Mouse (Mus musculus) forebrain, embryonic 10.5 days (tissue): ENCODE measurements around the gene Cobl. TPM values are rescaled to one million over a fixed set of nuclear protein-coding genes. Genes with fewer than 3 reads are reported as not detected.
A peak's percentile ranks its signal among the peaks of the same experiment; 100 is the strongest.

ENCODE experiments used
- DNase-seq: peaks from one replicate; pipeline ENCODE4 v3.0.0-alpha.2; 2017; ENCODE audit warnings: low spot score; ENCODE audit errors: extremely low spot score
- H3K27ac ChIP-seq: fragments of 300-500 bp; sonication (generic); 2 replicates; pipeline ENCODE4 v1.5.1; 2016; ENCODE audit warnings: mild to moderate bottlenecking
- H3K27me3 ChIP-seq: fragments of 300-500 bp; sonication (generic); 2 replicates; pipeline ENCODE4 v1.6.1; 2016; ENCODE audit warnings: mild to moderate bottlenecking; ENCODE audit not compliant: poor library complexity, severe bottlenecking
- H3K36me3 ChIP-seq: fragments of 300-500 bp; sonication (generic); replicated peaks from 2 replicates; pipeline ENCODE4 v1.6.1; 2016; ENCODE audit warnings: mild to moderate bottlenecking, moderate library complexity
- H3K4me1 ChIP-seq: fragments of 300-500 bp; sonication (generic); 2 replicates; pipeline ENCODE4 v1.6.1; 2016
- H3K4me3 ChIP-seq: fragments of 300-500 bp; sonication (generic); 2 replicates; pipeline ENCODE4 v1.5.1; 2016; ENCODE audit warnings: mild to moderate bottlenecking, moderate library complexity
- H3K9me3 ChIP-seq: fragments of 300-500 bp; sonication (generic); 2 replicates; pipeline ENCODE4 v1.6.1; 2016; ENCODE audit warnings: mild to moderate bottlenecking, moderate library complexity
- WGBS: fragments of 180-500 bp; shearing (Covaris S2); methylation state at CpG from one replicate; pipeline ENCODE4 v1.1.7; 2016; 5-methylcytosine and 5-hydroxymethylcytosine counted together
- polyA plus RNA-seq: library from polyadenylated mRNA; unstranded; fragments of >200 nt; fragmentation: Nextera tagmentation; extraction: Ambion mirVana; gene quantifications from 2 replicates; pipeline ENCODE4 v1.2.1, GENCODE M21; 2016

The Cobl gene
- 1.8 and 2.2 TPM in 2 replicates for polyA plus RNA-seq

DNA sequence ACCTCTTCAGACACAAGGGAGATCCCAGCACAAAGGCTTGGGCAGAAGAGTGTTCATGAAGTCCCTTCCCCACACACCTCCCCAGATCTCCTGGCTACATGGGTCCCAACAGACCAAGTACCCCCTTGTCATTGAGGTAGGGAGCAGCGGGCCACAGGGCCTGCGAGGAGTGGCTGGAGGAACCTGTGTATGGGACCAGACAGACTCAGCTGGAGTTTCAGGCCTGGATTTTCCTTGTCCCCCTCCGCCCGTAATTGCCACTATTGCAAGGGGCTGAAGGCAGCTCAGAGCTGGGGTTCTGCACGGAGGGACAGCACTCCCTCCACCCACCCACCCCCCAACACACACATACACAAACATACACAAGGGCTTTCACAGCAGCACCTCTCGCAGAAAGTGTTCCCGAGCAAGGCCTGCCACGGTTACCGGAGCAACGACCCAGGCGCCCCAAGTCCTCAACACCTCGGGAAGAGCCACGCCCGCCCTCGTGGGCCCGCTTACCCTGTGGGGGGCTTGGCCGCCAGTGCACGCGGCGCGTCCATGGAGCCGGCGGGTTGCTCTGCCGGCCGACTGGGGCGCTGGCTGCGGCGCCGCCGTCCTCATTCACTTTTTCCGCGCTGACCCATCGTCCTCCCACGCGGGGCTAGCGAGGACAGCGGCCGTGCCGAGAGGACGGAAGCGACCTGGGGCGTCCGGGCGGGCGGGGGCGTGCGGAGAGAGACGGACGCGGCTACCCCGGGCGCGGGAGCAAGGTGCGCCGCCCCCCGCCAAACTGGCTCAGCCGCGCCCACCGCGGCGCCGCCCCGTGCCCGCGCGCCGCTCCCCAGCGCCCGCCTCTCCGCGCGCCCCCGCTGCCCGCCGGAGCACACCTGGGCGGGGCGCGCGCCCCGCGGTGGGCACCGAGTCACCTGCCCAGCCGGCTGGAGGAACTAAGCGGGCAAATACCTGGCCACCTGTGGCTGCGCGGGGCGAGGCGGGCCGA lies at the start of gene Cobl:
TSS of gene Cobl (minus strand) at position 780 of the 982 bp plus-strand sequence.
- DNase-seq: peak; percentile 48
- H3K27ac ChIP-seq: peak within 1 kb of the TSS; percentile 81
- no peaks in the 10 kb centered on the region for H3K9me3 ChIP-seq
- peaks cover 15% of the 10 kb centered on the region for H3K4me1 ChIP-seq
- peaks cover 54% of the 10 kb centered on the region for H3K27me3 ChIP-seq
- under 1% methylated on average over 82 of the region's 89 CpGs for WGBS
- no peaks in the 10 kb centered on the region for H3K36me3 ChIP-seq
- peak within 1 kb of the TSS; percentile 77 for H3K4me3 ChIP-seq

DNA sequence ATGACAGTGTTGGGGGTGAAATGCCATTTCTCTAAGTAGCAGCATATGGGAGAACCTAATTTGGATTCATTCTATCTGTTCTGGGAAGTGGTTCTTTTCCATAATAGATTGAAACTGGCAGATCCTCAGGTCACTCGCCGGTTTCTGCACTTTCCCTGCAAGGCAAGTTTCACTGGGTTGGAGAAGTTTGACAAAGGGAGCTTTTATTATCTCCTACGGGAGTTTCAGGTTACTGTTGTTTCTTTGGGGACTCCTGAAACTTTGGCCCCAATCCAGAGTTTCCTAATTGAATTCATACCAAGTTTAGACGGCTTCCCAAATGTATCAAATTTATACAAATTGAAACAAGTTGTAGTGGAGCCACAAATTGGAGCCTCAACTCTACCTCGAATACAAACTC lies 49.0 kb upstream of the Cobl start:
- Histone ChIP-seq H3K27me3 (no peaks in the 10 kb centered on the region), H3K4me3 (no peak overlapping the region), H3K4me1 (no peaks in the 10 kb centered on the region), H3K9me3 (no peaks in the 10 kb centered on the region), H3K27ac (no peak overlapping the region), H3K36me3 (no peaks in the 10 kb centered on the region)
- no peak for DNase-seq
- WGBS: 48% methylated on average over 5 of the region's 5 CpGs

DNA sequence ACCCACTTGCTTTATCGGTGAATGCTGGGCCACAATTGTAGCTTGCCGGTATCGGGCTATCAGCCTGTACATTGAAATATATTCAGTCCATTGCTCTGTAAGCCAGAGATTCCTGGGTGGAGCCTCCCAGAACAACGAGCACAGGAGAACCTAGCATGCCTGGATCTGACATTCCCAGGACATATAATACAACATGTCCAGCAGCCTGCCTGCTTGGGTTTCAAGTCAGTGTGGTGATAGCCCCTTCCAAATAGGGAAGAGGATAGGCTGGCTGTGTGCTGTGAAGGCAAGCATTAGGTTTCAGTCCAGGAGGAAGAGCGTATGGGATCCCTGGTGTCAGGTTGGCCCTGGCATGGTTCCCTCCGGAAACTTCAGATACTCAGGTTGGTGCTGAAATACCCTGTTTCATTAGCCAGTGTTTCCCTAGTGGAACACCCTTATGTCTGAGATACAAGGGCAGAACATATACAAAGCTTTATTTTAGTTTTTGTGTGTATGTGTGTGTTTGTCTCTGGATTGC lies 41.7 kb upstream of the Cobl start:
- DNase-seq: no peak
- Histone ChIP-seq H3K36me3 (no peaks in the 10 kb centered on the region), H3K27me3 (no peaks in the 10 kb centered on the region), H3K4me3 (no peak overlapping the region), H3K4me1 (no peaks in the 10 kb centered on the region), H3K9me3 (no peaks in the 10 kb centered on the region), H3K27ac (no peak overlapping the region)
- 93% methylated on average over 6 of the region's 6 CpGs for WGBS

DNA sequence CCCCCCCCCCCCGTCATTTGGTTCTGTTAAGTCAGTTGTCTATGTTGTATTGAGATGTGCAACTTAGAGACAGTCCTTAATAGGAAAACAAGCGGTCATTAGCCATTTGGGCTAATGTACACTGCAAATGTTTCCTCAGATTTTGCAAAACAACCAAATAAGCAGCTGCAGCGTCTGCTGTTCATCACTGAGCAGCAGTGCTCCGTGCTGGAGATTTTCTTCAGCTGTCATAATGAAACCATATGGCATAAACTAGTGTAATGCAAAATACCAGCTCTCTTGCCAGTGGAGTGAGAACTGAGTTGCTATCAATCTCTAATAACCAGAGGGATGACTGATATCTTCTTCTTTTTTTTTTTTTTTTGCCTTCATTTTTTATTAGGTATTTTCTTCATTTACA lies 39.0 kb upstream of the Cobl start:
- Histone ChIP-seq H3K4me3 (no peak overlapping the region), H3K27me3 (no peaks in the 10 kb centered on the region), H3K4me1 (no peaks in the 10 kb centered on the region), H3K36me3 (no peaks in the 10 kb centered on the region), H3K27ac (no peak overlapping the region), H3K9me3 (no peaks in the 10 kb centered on the region)
- WGBS: 90% methylated on average over 4 of the region's 4 CpGs
- no peak for DNase-seq

DNA sequence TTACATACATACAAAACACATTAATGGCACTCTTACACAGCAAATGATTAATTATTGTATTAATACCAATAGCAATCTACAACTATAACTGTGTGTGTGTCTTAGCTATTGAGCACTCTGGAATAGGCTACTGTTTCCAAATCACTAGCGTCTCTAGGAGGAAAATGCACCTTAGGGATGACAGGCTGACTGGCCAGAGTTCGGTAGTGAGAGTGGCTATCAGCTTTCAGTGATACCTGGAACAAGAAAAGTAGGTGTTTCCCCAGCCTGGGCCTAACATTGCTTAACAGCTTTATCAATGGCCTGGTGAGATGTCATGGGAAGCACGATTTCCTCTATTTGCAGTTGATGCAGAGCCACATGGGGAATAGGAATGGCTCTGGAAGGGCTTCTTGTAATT lies 37.0 kb upstream of the Cobl start:
- no peaks in the 10 kb centered on the region for H3K36me3 ChIP-seq
- no peaks in the 10 kb centered on the region for H3K27me3 ChIP-seq
- H3K27ac ChIP-seq: no peak overlapping the region
- 88% methylated on average over 3 of the region's 3 CpGs for WGBS
- H3K4me3 ChIP-seq: no peak overlapping the region
- H3K9me3 ChIP-seq: no peaks in the 10 kb centered on the region
- no peaks in the 10 kb centered on the region for H3K4me1 ChIP-seq
- no peak for DNase-seq

DNA sequence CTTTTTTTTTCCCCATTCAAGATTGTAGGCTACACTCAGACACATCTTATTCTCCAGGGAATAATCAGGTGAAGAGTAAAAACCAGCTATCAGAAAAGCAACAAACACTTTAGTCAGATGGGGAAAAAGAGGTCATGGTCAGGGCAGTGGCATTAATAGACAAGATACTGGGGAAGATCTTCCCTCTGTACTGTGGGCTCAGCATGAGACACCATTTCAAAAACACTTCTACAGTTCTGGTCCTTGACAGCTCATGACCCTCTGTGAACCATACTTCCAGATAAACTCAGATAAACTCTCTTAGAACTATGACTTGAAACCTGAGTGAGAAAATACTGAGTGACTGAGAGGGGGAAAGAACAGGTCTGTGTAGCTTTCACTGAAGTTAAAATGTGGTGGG lies 29.0 kb upstream of the Cobl start:
- Histone ChIP-seq H3K27ac (no peak overlapping the region), H3K9me3 (no peaks in the 10 kb centered on the region), H3K4me3 (no peak overlapping the region), H3K27me3 (no peaks in the 10 kb centered on the region), H3K4me1 (no peaks in the 10 kb centered on the region), H3K36me3 (no peaks in the 10 kb centered on the region)
- no peak for DNase-seq

DNA sequence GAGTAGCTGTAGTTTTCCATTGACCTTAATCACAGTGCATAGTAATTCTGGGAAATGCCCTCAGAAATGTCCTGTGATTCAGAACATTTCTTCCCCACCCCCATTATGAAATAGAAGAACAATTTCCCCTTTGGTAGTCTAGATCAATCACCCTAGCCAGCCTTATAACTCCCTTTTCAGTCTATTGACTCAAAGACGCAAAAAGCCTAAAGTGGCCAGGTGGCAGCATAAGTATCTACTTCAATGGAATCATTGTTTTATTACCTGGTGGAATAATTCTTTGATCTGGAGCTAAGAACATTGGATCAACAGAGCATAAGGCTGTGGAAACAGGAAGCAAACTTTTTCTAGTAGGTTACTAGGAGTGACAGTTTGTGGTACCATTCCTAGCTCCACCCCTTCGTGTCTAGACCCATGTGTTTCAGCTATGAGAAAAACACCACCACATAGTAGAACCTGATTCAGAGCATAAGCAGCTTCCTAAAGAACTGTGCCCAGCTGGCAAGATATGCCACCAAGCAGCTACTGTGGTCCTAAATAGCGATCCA lies 15.2 kb upstream of the Cobl start:
- WGBS: 90% methylated on average over 3 of the region's 3 CpGs
- Histone ChIP-seq H3K27ac (no peak overlapping the region), H3K36me3 (no peaks in the 10 kb centered on the region), H3K4me1 (no peaks in the 10 kb centered on the region), H3K4me3 (no peak overlapping the region), H3K27me3 (no peaks in the 10 kb centered on the region), H3K9me3 (no peaks in the 10 kb centered on the region)
- DNase-seq: no peak

DNA sequence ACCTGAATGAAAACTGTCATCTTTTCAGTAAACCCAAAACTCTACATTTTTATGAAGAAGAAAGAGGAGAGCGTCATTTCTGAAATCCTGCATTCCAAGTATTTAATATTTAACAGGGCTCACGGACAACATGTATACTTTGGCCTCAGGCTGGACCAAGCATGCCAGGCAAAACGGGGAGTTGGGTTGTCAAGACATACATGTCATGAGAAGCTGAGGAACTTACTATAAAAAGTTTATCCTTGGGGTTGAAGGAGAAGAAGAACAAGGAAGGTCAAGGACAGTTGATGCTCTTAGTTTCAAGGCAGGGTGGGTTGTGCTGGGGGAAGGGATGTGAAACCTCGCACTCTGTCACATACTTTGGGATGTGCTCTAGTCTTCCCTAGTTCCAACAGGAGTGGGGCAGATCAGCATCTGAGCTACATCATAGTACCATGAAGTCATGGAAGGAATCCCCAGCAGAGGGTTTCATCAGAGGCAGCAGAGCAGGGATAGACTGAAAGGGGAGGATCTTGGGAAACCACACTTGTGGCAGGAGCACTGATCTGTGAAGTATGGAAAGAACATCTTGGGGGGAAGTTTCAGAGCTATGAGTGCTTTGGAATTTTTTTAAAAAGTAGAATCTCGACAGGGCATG lies 9.7 kb upstream of the Cobl start:
- Histone ChIP-seq H3K4me3 (no peak overlapping the region), H3K36me3 (no peaks in the 10 kb centered on the region), H3K27me3 (no peaks in the 10 kb centered on the region), H3K9me3 (no peaks in the 10 kb centered on the region), H3K4me1 (no peaks in the 10 kb centered on the region), H3K27ac (no peak overlapping the region)
- DNase-seq: no peak
- 90% methylated on average over 5 of the region's 5 CpGs for WGBS

DNA sequence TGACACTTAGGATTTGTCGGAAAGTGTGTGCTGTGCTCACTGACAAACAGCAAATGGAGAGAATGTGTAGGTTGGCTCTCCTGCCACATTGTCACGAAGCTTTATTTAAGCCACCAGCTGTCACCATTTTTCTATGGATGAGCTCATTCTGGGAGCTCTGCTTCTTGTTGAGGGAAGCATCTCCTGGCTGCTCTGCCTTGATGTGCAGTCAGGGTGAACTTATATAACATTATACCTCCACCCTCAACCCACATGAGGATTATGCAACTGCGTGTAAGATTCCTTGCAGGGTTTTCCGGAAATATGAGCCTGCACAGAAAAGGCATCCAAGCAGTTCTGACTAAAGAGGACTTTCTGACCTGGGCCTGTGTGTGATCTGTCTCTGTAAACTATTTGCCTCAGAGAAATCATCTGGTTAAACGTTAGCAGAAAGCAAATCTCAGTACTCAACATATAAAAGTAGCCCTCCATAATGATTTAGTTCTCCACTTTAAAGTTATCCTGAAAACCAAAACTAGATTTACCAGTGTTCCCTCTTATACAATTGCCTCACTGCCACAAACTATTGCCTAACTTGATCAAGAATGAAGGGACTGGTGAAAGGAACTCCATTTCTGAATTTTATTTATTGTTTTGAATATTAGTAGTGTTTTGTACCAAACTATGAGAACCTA lies 9.0 kb upstream of the Cobl start:
- H3K4me3 ChIP-seq: no peak overlapping the region
- WGBS: 83% methylated on average over 5 of the region's 5 CpGs
- H3K27me3 ChIP-seq: no peaks in the 10 kb centered on the region
- H3K4me1 ChIP-seq: no peaks in the 10 kb centered on the region
- DNase-seq: no peak
- no peaks in the 10 kb centered on the region for H3K9me3 ChIP-seq
- H3K27ac ChIP-seq: no peak overlapping the region
- H3K36me3 ChIP-seq: no peaks in the 10 kb centered on the region

DNA sequence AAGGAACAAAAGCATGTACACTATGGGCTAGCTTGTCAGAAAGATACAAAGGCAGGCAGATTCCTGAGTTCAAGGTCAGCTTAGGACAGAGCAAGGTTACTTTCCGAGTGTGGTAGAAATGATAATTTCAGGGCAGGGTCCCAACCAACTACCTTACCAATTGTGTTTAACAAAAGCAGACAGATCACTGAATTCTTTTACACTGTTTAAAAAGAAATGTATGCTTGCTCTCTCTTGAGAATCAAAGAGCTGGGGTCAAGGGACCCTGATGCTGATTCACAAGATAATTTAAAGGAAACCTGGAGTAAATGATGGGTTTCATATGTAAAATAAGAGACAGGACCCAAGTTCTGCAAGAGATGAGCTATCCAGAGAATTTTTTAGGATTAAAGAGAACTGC lies 4.9 kb upstream of the Cobl start:
- Histone ChIP-seq H3K9me3 (no peaks in the 10 kb centered on the region), H3K27ac (no peak overlapping the region), H3K4me3 (no peak overlapping the region), H3K4me1 (peaks cover 5% of the 10 kb centered on the region), H3K27me3 (peaks cover 25% of the 10 kb centered on the region), H3K36me3 (no peaks in the 10 kb centered on the region)
- no peak for DNase-seq
- 76% methylated on average over 1 of the region's 1 CpGs for WGBS

DNA sequence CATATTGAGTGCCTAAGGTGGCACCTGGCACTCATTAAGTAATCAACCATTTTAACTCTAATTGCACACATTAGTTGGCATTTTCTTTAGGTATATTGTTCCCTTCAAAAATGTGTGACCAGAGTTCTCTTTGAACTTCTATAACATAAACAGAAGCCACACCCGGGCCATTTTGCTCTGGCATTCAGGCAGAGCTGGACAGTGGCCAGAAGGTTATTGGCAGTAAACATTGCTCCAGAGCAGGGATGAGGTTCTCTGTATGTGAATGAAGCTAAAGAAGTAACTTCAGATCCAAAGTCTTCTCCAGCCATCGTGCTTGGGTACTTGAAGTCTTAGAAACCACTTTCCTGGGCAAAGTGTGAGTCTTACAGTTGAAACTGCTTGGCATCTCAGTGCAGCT lies 3.9 kb upstream of the Cobl start:
- no peak for DNase-seq
- H3K36me3 ChIP-seq: no peaks in the 10 kb centered on the region
- no peaks in the 10 kb centered on the region for H3K9me3 ChIP-seq
- WGBS: 79% methylated on average over 2 of the region's 2 CpGs
- H3K27ac ChIP-seq: no peak overlapping the region
- H3K4me3 ChIP-seq: no peak overlapping the region
- peaks cover 14% of the 10 kb centered on the region for H3K4me1 ChIP-seq
- H3K27me3 ChIP-seq: peaks cover 35% of the 10 kb centered on the region

DNA sequence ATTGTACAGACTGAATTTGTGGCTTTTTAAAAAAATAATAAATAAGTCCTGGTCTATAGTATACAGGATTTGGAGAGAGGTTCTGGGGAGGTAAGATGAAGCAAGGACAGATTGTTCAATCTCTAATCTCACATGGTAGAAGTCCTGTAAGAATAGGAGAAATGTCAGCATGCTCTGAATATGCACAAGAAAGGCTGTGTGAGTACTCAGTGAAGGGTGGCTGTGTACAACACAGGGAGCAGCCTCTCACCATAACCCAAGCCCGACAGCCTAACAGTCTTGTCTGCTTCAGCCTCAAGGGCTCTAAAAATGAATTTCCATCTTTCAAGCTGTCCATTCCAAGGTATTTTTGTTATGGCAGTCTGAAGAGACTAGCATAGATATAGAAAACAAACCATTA lies 3.1 kb upstream of the Cobl start:
- DNase-seq: no peak
- Histone ChIP-seq H3K27me3 (peaks cover 43% of the 10 kb centered on the region), H3K4me3 (no peak overlapping the region), H3K4me1 (peaks cover 15% of the 10 kb centered on the region), H3K27ac (no peak overlapping the region), H3K9me3 (no peaks in the 10 kb centered on the region), H3K36me3 (no peaks in the 10 kb centered on the region)
- WGBS: 93% methylated on average over 1 of the region's 1 CpGs
